Mouse (Mus musculus): ENCODE measurements around the gene Mipol1.

DNA sequence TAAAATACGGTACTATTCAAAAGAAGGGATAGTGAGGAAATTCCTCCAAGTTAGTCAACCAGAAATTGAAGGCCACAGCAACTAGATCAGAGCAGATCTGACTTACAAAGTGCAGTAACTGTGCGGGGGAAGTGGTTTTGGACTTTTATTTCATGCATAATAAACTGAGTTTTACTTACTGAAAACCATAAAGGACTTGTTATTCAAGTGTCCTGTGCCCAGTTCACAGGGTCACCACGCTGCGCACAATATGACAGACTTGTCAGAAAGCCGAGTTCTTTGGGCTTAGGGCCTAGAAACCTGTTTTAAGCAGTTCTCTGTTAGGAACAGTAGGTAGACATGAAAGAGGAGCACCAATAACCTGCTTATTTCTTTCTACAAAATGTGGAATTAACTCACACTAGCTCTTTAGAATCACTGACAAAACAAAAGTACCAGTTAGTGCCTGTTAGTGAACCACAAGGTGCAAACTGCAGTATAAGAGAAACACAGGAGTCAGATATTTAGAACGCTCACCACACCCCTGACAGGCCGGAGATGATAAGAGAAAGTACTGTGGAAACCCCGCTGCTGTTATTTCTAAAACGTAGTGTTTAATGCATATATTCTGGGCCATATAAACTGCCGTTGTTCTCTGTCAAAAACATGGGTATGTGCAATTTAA, 32.7 kb upstream of the Mipol1 start, which contains the start of gene Slc25a21:
- TF ChIP-seq CTCF (IDR thresholded peaks at IDR 0.05; ENCODE audit: low read depth, low read length) (no peak), POLR2A (IDR thresholded peaks at IDR 0.05; ENCODE audit: extremely low read depth, insufficient read depth, low read length) (no peak)
